Mouse (Mus musculus) kidney, postnatal 0 days (tissue): Measurements from ENCODE around the gene Sstr3. TPM values are rescaled to one million over a fixed set of nuclear protein-coding genes. Genes with fewer than 3 reads are reported as not detected.

ENCODE experiments used
- ATAC-seq: fragments of 200-750 bp; cut with Nextera tagmentation; replicated peaks from 2 replicates; pipeline ENCODE4 v1.8.0; 2017; ENCODE audit warnings: low read depth, moderate number of reproducible peaks, moderate TSS enrichment, moderate library complexity; ENCODE audit not compliant: low FRiP score
- DNase-seq: peaks from one replicate; pipeline ENCODE4 v3.0.0-alpha.2; 2016; ENCODE audit warnings: low spot score
- H3K27ac ChIP-seq: fragments of 300-500 bp; sonication (generic); 2 replicates; pipeline ENCODE4 v1.5.1; 2014; ENCODE audit warnings: mild to moderate bottlenecking
- H3K27me3 ChIP-seq: fragments of 300-500 bp; sonication (generic); 2 replicates; pipeline ENCODE4 v1.6.1; 2014; ENCODE audit warnings: low read length, mixed read lengths; ENCODE audit not compliant: insufficient read depth
- H3K36me3 ChIP-seq: fragments of 300-500 bp; sonication (generic); 2 replicates; pipeline ENCODE4 v1.6.1; 2014; ENCODE audit warnings: low read length, mixed read lengths; ENCODE audit not compliant: insufficient read depth
- H3K4me1 ChIP-seq: fragments of 300-500 bp; sonication (generic); replicated peaks from 2 replicates; pipeline ENCODE4 v1.6.1; 2014; ENCODE audit warnings: antibody characterized with exemption, low read length, mixed read lengths; ENCODE audit not compliant: insufficient read depth
- H3K4me2 ChIP-seq: fragments of 300-500 bp; sonication (generic); 2 replicates; pipeline ENCODE4 v1.6.1; 2014; ENCODE audit warnings: mild to moderate bottlenecking, low read length, moderate library complexity, mixed read lengths
- H3K4me3 ChIP-seq: fragments of 300-500 bp; sonication (generic); replicated peaks from 2 replicates; pipeline ENCODE4 v1.5.1; 2014; ENCODE audit warnings: low read depth, low read length
- H3K9ac ChIP-seq: fragments of 300-500 bp; sonication (generic); 2 replicates; pipeline ENCODE4 v1.6.1; 2014; ENCODE audit warnings: low read depth, low read length
- H3K9me3 ChIP-seq: fragments of 300-500 bp; sonication (generic); replicated peaks from 2 replicates; pipeline ENCODE4 v1.6.1; 2016; ENCODE audit warnings: low read length, inconsistent platforms, mixed read lengths
- CTCF ChIP-seq: IDR thresholded peaks from 2 replicates; pipeline ENCODE4 v1.5.1; 2016; ENCODE audit warnings: antibody characterized with exemption, low read depth, mild to moderate bottlenecking, moderate library complexity
- WGBS: fragments of 180-500 bp; shearing (Covaris S2); extraction: QIAGEN DNeasy Blood & Tissue Kit; methylation state at CpG from one replicate; pipeline ENCODE4 v1.1.7; 2014; 5-methylcytosine and 5-hydroxymethylcytosine counted together
- polyA plus RNA-seq: library from polyadenylated mRNA; unstranded; fragments of >200 nt; fragmentation: Nextera tagmentation; extraction: Ambion mirVana; gene quantifications from 2 replicates; pipeline ENCODE4 v1.2.1, GENCODE M21; 2015

Sstr3 gene
- polyA plus RNA-seq, 1 experiment from 2014 or later = 0.28 TPM

GRCm38 (mm10) chr15:78502437-78503132, 41.9 kb downstream of the Sstr3 start:
- no peaks in the 10 kb centered on the region for H3K27me3 ChIP-seq
- no peak overlapping the region for H3K4me3 ChIP-seq
- no peak for TF ChIP-seq CTCF
- DNase-seq (no peak), ATAC-seq (no peak)
- no peak overlapping the region for H3K4me2 ChIP-seq
- no peaks in the 10 kb centered on the region for H3K36me3 ChIP-seq
- H3K9ac ChIP-seq = no peak overlapping the region
- WGBS = 73% methylated on average over 18 of the region's 18 CpGs
- H3K9me3 ChIP-seq = no peaks in the 10 kb centered on the region
- no peaks in the 10 kb centered on the region for H3K4me1 ChIP-seq
- H3K27ac ChIP-seq = no peak overlapping the region

DNA sequence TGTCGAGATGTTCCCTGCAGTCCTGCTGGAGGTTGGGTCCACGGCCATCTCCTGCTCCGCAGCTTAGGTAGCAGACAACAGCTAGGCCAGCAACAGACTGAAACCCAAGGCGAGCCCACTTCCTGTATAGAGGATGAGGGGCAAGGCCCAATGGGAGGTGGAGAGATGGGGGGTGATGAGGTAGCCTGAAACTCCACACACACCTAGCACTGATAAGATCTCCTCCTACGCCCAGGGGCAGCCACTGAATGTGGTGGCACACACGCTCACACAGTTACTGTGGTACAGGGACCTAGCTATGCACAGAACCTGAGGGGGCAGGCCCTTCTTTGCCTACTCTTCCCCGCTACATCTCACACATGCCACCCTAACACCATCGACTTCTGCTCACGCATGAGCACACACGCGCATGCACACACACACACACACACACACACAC, 49.5 kb downstream of the Sstr3 start, which contains the start of gene Il2rb:
TSS of gene Il2rb (minus strand) at position 304 of the 439 bp plus-strand sequence.
- no peak for ATAC-seq

GRCm38 (mm10) chr15:78493401-78494010, 51.0 kb downstream of the Sstr3 start:
- DNase-seq (no peak), ATAC-seq (no peak)
- H3K27me3 ChIP-seq = no peaks in the 10 kb centered on the region
- no peak for TF ChIP-seq CTCF
- no peak overlapping the region for H3K27ac ChIP-seq
- no peak overlapping the region for H3K9ac ChIP-seq
- H3K9me3 ChIP-seq = no peaks in the 10 kb centered on the region
- no peaks in the 10 kb centered on the region for H3K4me1 ChIP-seq
- WGBS = 53% methylated on average over 10 of the region's 10 CpGs
- no peaks in the 10 kb centered on the region for H3K36me3 ChIP-seq
- H3K4me3 ChIP-seq = no peak overlapping the region
- H3K4me2 ChIP-seq = no peak overlapping the region

More for the DNA sequence above, 49.5 kb downstream of the Sstr3 start, which contains the start of gene Il2rb:
- no peak within 1 kb of the TSS for H3K9ac ChIP-seq
- H3K4me3 ChIP-seq = no peak within 1 kb of the TSS
- no peak for TF ChIP-seq CTCF
- H3K4me1 ChIP-seq = no peaks in the 10 kb centered on the region
- DNase-seq = no peak
- no peak within 1 kb of the TSS for H3K4me2 ChIP-seq
- no peaks in the 10 kb centered on the region for H3K36me3 ChIP-seq
- H3K27ac ChIP-seq = no peak within 1 kb of the TSS
- H3K9me3 ChIP-seq = no peaks in the 10 kb centered on the region
- H3K27me3 ChIP-seq = no peaks in the 10 kb centered on the region
- 82% methylated on average over 11 of the region's 11 CpGs for WGBS

DNA sequence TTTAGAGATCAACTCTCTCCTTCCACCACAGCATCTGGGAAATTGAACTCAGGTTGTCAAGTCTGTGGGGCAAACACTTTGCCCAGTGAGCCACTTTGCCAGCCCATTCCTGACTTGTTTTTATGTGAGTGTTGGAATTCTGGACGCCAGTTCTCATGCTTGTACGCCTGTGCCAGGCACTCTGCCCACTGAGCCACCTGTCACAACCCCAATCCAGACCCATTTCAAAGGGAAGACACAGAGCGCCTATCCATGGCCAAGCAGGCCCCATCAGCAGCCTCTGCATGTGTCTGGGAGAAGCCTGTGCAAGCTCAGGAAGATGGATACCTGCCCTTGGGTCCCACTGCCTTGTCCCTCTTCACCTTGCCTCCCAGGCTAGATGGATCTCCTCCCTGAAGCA, 53.2 kb downstream of the Sstr3 start:
- no peaks in the 10 kb centered on the region for H3K27me3 ChIP-seq
- no peaks in the 10 kb centered on the region for H3K4me1 ChIP-seq
- H3K9me3 ChIP-seq = no peaks in the 10 kb centered on the region
- no peak overlapping the region for H3K4me3 ChIP-seq
- 86% methylated on average over 3 of the region's 3 CpGs for WGBS
- no peak for DNase-seq
- TF ChIP-seq CTCF = no peak
- H3K4me2 ChIP-seq = no peak overlapping the region
- H3K27ac ChIP-seq = no peak overlapping the region
- no peak for ATAC-seq
- H3K9ac ChIP-seq = no peak overlapping the region
- no peaks in the 10 kb centered on the region for H3K36me3 ChIP-seq

GRCm38 (mm10) chr15:78489906-78490305, 54.6 kb downstream of the Sstr3 start:
- Histone ChIP-seq H3K36me3 (no peaks in the 10 kb centered on the region), H3K4me1 (no peaks in the 10 kb centered on the region), H3K4me3 (no peak overlapping the region), H3K9ac (no peak overlapping the region), H3K27ac (no peak overlapping the region), H3K27me3 (no peaks in the 10 kb centered on the region), H3K4me2 (no peak overlapping the region), H3K9me3 (no peaks in the 10 kb centered on the region)
- WGBS = 47% methylated on average over 8 of the region's 8 CpGs
- ATAC-seq (no peak), DNase-seq (no peak)
- TF ChIP-seq CTCF = no peak

DNA sequence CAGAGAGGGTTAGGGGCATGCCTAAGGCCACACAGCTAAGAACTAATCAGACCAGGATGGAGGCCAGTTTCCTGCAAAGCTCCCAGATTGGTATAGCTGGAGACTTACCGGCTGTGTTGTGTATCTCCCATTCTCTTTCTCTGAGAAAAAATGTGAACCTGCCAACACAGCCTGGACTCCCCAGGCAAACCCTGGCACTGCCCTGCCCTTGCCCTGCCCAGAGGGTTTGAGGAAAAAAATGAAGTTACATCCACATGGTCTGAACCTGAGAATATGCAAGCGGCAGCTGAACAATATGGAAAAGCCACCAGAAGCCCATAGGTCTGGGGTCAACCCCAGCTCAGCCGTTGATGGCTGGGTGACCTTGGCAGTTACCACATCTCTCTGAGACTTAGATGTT, 55.2 kb downstream of the Sstr3 start:
- H3K4me1 ChIP-seq = no peaks in the 10 kb centered on the region
- no peak overlapping the region for H3K4me3 ChIP-seq
- H3K27ac ChIP-seq = no peak overlapping the region
- no peak for TF ChIP-seq CTCF
- no peak for DNase-seq
- H3K9ac ChIP-seq = no peak overlapping the region
- WGBS = 81% methylated on average over 3 of the region's 3 CpGs
- H3K4me2 ChIP-seq = no peak overlapping the region
- H3K36me3 ChIP-seq = no peaks in the 10 kb centered on the region
- no peak for ATAC-seq
- no peaks in the 10 kb centered on the region for H3K9me3 ChIP-seq
- no peaks in the 10 kb centered on the region for H3K27me3 ChIP-seq
